Mouse (Mus musculus) CH12F3 (cell line): ENCODE data around the gene Gria1.

Experiments used
- in situ Hi-C: fragments of 300-500 bp; cut with MboI; formaldehyde crosslinking; loops from 2 replicates; pipeline ENCODE4 v1.14.3; 2020; ENCODE audit warnings: low sequenced_read_pairs

The Gria1 gene

DNA sequence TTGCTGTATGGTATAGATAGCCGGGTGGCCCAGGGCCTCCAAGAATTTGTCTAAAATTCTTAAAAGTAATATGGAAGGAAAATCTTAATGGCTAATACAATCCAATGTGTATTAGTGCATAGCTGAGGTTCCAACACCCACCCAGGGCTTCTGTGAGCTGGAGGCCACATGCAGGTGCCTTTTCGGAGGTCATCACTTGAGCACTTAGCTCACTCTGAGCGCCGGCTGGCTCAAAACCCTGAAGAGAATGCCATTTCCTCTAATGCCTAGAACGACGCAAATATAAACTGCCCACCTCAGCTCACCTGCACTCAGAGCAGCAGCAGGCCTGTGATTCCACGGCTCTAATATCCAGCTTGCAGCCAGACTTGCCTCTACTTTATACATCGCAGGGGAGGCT is 148.9 kb downstream of the Gria1 start:
- in situ Hi-C loops, result no loop called here

GRCm38 (mm10) chr11:57162931-57163330 is 151.7 kb downstream of the Gria1 start:
- in situ Hi-C loops, result no loop called here

- in situ Hi-C loops, result no loop called here
Observed at GRCm38 (mm10) chr11:57170058-57170457, 158.9 kb downstream of the Gria1 start.

DNA sequence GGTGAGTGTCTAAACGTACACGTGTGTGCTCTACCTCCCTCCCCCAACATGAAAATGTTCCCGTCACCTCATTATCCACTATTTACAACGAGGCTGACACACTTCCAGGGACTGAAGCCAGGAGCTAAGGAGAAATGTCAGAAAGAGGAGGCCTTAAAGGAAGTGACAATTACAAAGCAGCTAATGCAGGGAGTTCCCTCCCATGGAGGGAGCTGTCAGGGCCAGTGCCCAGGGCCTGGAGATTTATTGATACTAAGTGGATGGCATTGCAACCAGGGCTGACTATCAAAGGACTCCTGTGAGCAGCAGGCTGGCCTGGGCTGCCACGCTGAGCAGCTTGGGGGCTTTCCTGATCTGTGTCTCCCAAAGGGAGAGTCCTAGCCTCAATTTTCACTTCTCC is 163.0 kb downstream of the Gria1 start:
- in situ Hi-C loops, result no loop called here

DNA sequence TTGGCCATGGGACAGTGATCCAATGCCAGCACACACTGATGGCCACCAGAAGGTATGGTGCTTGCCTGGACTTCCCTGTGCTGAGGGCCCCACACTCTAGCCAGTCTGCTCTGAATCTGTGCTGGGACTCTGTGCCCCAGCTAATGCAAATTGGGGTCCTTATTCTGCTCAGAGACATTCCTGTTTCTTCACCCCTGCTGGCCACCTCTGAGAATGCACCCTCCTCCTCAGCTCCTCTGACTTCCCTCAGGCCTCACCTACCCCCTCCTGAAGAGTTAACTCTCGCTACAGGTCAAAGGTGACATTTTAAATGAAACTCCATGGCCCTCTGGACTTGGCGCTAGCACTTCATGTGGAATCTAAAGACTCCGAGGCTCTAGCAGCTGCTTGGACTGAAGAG is 165.4 kb downstream of the Gria1 start:
- in situ Hi-C loops, result no loop called here

DNA sequence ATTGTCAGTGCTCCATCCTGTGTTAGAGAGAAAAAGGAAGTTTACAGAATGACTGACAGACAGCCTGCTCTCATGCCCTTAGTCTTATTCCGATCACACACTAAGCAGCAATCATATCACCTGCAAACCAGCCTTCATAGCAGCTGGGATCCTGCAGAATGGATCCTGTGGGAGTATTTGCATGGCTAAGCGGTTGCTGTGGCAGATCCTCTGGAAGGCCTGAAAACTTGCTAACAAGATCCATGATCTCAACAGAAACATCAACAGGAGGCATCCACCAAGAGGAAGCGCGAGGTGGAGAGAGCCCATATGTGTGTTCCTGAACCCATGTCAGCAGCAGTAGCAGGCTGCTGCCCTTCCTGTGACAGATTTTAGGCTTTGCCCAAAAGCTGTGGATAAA is 173.0 kb downstream of the Gria1 start:
- in situ Hi-C loops, result no loop called here

- in situ Hi-C loops, result no loop called here
Observed at GRCm38 (mm10) chr11:57185110-57185509, 173.9 kb downstream of the Gria1 start.

- in situ Hi-C loops, result no loop called here
Observed at GRCm38 (mm10) chr11:57189391-57189790, 178.2 kb downstream of the Gria1 start.

- in situ Hi-C loops, result no loop called here
Observed at GRCm38 (mm10) chr11:57194746-57195145, 183.6 kb downstream of the Gria1 start.

DNA sequence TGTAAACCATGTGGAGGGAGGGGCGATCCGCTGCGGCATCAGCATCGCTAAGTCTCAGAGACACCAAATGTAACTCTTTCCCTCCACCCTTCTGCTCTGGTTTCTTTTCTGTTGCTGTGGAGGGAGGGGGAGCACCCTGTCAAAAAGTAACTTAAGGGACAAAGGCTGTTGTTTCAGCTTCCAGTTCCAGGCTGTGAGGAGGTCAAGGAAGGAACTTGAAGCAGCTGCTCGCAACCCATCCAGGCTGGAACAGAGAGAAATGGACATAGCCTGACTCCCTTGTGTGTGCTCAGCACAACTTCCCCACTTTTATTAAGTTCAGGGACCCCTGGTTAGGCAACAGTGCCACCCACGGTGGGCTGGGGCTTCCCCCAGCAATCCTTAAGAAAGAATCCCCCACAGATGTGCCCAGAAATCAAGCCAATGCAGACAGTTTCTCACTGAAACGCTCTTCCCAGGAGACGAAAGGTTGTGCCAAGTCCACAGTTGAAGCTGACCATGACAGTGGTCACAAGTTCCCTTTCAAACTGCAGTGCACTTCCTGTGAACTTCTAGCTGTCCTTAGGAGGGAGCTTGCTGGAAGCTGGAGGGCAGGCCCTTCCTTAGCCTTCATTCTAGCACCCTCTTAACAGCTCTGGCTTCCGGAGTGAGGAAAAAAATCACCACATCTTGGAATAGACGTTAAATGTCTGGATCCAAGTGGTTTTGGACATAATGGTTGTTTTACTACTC is 190.2 kb downstream of the Gria1 start:
- in situ Hi-C loops, result no loop called here

- in situ Hi-C loops, result no loop called here
Observed at GRCm38 (mm10) chr11:57204371-57204770, 193.2 kb downstream of the Gria1 start.

- in situ Hi-C loops, result no loop called here
Observed at GRCm38 (mm10) chr11:57207260-57207659, 196.1 kb downstream of the Gria1 start.

GRCm38 (mm10) chr11:57214079-57214478 is 202.9 kb downstream of the Gria1 start:
- in situ Hi-C loops, result no loop called here

DNA sequence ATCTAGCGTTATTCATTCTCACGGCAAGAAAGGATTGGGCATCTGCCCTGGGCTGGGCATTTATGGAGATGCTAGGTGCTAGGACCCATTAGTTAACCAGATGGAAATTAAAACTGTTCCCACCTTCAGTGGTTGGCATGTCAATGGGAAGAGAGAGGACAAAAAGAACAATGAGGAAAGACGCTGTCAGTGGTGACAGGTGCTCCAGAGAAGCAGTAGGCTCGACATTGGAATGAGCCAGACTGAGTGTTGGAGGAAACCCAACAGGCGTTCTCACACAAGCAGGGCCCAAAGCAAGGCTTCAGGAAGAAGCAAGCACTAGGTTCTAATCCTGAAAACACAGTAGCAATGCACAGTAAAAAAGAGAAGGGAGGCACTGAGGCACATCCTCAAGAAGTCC is 203.4 kb downstream of the Gria1 start:
- in situ Hi-C loops, result no loop called here

DNA sequence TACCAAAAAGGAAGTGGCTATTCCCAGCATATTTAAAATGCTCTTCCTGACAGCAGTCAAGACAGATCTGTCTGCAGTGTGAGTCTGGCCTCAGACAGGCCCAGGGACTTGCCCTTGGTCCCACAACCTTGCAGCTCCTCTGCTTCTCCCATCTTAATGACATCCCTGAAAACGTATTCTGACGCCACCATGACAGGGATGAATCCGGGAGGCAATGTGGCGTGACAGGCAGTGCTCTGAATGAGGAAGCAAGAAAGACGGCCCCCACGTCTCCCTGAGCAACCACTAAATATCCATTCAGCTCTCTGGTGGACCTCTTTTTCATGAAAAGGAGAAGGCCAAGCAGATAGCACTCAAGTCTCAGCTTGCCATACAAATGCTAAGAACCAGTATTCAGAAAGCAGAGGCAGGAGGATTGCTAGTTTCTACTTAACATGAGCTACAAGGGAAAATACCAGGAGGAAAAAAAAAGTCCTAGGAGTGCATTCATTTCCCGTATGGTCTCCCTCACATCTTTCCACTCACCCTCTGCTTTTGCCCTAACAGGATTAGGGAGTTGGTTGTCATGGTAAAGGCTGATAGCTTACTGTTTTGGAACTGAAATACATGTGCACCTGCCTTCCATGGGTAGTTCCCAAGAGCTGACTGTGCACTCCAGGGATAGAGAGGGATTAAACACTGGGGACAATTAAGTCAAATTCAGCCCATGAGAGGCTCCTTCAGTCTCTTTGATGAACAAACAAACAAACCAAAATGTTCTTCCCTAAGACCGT is 211.8 kb downstream of the Gria1 start:
- in situ Hi-C loops, result no loop called here

DNA sequence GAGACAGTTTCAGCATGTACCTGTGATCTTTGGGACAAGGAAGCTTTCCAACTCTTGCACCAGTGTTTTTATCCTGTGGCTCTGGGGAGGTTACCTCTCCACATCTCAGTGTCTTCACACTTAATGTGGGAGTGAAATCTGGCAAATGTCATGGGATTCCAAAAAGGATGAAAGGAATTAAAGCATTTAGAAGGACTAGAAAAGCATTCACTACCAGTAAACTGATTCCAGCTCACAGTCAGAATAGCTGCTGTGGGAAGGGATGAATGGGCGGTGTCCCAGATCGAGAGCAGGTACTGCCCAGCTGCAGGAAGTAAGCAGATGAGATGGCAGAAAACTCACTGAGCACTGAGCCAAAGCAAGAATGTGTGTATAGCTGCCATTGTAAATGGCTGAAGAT is 224.3 kb downstream of the Gria1 start:
- in situ Hi-C loops, result no loop called here

DNA sequence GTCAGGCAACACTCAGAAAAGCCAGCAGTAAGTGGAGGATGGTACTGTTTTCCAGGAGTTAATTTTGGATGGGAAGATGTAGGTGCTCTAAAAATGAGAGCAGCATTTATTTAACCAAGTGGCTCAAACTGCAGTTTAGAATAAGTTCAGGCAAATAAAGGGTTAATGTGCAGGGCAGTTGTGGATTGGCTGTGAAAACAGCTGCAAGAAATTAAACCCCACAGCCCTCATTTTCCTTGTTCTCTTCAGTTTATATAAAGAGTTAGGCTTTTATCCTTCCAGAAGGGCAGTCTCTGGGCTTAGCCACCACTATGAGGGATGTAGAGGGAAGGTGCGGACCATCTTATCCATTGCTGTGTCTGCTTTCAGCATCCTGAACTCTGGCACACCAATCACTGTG is 225.2 kb downstream of the Gria1 start:
- in situ Hi-C loops, result no loop called here

DNA sequence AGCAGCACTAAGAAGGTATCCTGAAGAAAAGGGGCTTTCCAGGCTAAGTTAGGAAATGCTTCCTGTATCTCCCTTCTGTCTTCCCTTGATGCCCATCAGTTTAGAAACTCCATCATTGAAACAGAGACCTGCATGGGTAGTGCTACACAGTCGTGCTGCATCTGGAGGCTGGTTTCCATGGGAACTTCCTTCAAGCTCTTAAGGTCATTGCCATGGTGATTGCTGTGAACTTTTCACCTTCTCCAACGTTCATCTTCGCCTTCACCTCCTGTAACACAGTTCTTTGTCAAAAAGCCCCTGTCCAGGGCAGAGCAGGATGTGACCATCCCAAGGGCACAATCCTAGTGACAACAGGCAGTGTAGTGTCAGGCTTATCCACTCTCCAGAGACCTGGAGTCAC is 228.6 kb downstream of the Gria1 start:
- in situ Hi-C loops, result no loop called here

- in situ Hi-C loops, result no loop called here
Observed at GRCm38 (mm10) chr11:57243835-57244234, 232.6 kb downstream of the Gria1 start.

GRCm38 (mm10) chr11:57244543-57244942 is 233.4 kb downstream of the Gria1 start:
- in situ Hi-C loops, result no loop called here

DNA sequence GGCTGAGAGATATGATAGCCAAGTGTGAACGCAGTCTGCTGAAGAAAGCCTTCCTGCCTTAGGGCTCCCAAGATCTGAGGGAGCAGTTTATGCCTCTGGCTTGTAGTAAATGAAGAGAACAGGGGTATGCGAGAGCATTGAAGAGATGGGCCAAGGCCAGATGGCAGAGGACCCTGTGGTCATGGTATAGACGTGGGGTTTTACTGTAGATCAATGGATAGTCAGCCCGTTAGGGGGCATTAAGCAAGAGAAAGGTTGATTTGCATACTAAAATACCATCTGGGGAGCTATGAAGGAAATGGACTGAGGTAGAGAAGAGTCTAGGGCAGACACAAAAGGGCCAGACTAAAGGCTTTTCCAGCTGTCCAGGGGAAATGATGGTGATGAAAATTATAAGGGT is 237.7 kb downstream of the Gria1 start:
- in situ Hi-C loops, result no loop called here

GRCm38 (mm10) chr11:57250129-57250528 is 238.9 kb downstream of the Gria1 start:
- in situ Hi-C loops, result no loop called here
